Mouse (Mus musculus) liver, embryonic 11.5 days (tissue): ENCODE measurements around the gene Cry2. TPM values are rescaled to one million over a fixed set of nuclear protein-coding genes. Genes with fewer than 3 reads are reported as not detected.
"Not testable (repeated sequence)": the region's sequence is repeated elsewhere in the genome, so short reads cannot be mapped to it uniquely, and the experiment has no call there.

Experiments
- ATAC-seq: fragments of 200-750 bp; cut with Nextera tagmentation; replicated peaks from 2 replicates; pipeline ENCODE4 v1.8.0; 2017; ENCODE audit warnings: moderate number of reproducible peaks, mild to moderate bottlenecking, moderate TSS enrichment, moderate library complexity; ENCODE audit not compliant: low FRiP score
- DNase-seq: peaks from one replicate; pipeline ENCODE4 v3.0.0-alpha.2; 2017; ENCODE audit warnings: low spot score
- H3K27ac ChIP-seq: fragments of 300-500 bp; sonication (generic); 2 replicates; pipeline ENCODE4 v1.5.1; 2014; ENCODE audit warnings: mild to moderate bottlenecking, low read depth, low read length, control low read depth
- H3K27me3 ChIP-seq: fragments of 300-500 bp; sonication (generic); replicated peaks from 2 replicates; pipeline ENCODE4 v1.6.1; 2014; ENCODE audit warnings: low read length, mixed read lengths; ENCODE audit not compliant: control insufficient read depth, insufficient read depth
- H3K36me3 ChIP-seq: fragments of 300-500 bp; sonication (generic); 2 replicates; pipeline ENCODE4 v1.6.1; 2014; ENCODE audit warnings: mild to moderate bottlenecking, low read length, moderate library complexity, mixed read lengths; ENCODE audit not compliant: control insufficient read depth, insufficient read depth
- H3K4me1 ChIP-seq: fragments of 300-500 bp; sonication (generic); replicated peaks from 2 replicates; pipeline ENCODE4 v1.6.1; 2014; ENCODE audit warnings: low read length, mixed read lengths; ENCODE audit not compliant: control insufficient read depth, insufficient read depth
- H3K4me2 ChIP-seq: fragments of 300-500 bp; sonication (generic); 2 replicates; pipeline ENCODE4 v1.6.1; 2014; ENCODE audit warnings: mild to moderate bottlenecking, control low read depth, moderate library complexity
- H3K4me3 ChIP-seq: fragments of 300-500 bp; sonication (generic); 2 replicates; pipeline ENCODE4 v1.5.1; 2014; ENCODE audit warnings: low read depth, low read length, control low read depth
- H3K9ac ChIP-seq: fragments of 300-500 bp; sonication (generic); 2 replicates; pipeline ENCODE4 v1.6.1; 2014; ENCODE audit warnings: low read depth, low read length, control low read depth
- H3K9me3 ChIP-seq: fragments of 300-500 bp; sonication (generic); 2 replicates; pipeline ENCODE4 v1.6.1; 2016; ENCODE audit warnings: low read length, inconsistent platforms, mixed read lengths; ENCODE audit not compliant: control insufficient read depth
- WGBS: fragments of 180-500 bp; shearing (Covaris S2); extraction: QIAGEN DNeasy Blood & Tissue Kit; methylation state at CpG from one replicate; pipeline ENCODE4 v1.1.7; 2014; 5-methylcytosine and 5-hydroxymethylcytosine counted together
- polyA plus RNA-seq: library from polyadenylated mRNA; unstranded; fragments of >200 nt; fragmentation: Nextera tagmentation; extraction: Ambion mirVana; gene quantifications from 2 replicates; pipeline ENCODE4 v1.2.1, GENCODE M21; 2014

Gene Cry2
- polyA plus RNA-seq, 1 experiment from 2014 or later, result 22.5 TPM

DNA sequence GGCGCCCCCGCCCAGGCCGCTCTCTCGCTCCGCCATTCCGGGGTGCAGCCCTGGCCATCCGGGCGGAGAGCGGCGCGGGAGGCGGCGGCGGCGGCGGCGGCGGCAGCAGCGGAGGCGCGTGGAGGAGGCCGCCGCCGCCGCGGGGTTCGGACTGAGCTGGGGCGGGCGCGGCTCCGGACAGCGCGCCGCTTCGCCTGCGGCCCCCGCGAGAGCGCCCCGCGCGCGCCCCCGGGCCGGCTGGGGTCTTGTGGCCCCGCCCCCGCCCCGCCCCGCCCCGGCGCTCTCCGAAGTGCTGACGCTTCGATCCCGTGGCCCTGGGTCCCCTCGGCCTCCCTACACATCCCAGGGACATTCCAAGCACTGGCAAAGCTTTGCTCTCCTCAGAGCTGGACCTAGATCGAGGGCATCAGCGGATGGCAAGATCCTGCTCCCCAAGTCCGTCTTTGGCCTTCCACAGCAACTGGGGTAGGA, 32.7 kb downstream of the Cry2 start, which contains the start of gene Mapk8ip1:
Mapk8ip1 (minus strand) TSS at position 173 of the 471 bp plus-strand sequence.
- 3% methylated on average over 52 of the region's 59 CpGs for WGBS
- DNase-seq (no peak), ATAC-seq (peak; percentile 53)
- Histone ChIP-seq H3K36me3 (peaks cover 6% of the 10 kb centered on the region; the same call in 1 of the 2 replicates), H3K4me2 (peak within 1 kb of the TSS; percentile 78), H3K4me1 (no peaks in the 10 kb centered on the region), H3K9ac (peak within 1 kb of the TSS; percentile 31; the same call in 1 of the 2 replicates), H3K9me3 (no peaks in the 10 kb centered on the region), H3K4me3 (peak within 1 kb of the TSS; percentile 55), H3K27ac (no peak within 1 kb of the TSS), H3K27me3 (peaks cover 17% of the 10 kb centered on the region)

DNA sequence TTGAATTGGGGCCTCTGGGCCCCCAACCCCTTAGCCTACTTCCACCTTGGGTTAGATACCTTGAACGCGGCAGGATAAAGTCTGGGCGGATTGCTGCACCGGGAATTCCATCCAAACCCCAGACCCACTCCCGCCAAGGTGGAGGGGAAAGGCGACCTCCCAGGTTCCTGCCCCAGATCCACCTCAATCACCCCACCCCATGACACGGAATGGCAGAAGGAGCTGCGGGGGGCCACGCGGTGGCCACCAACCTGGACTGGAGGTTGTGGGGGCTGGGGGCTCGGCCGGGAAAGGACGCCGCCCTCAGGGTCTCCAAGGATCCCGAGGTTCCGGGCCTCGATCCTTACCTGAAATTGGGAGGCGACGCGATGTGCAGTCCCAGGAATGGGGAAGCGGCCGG, 33.2 kb downstream of the Cry2 start:
- peak overlapping the region; percentile 31; the same call in 1 of the 2 replicates for H3K9ac ChIP-seq
- no peak overlapping the region for H3K27ac ChIP-seq
- DNase-seq, result no peak

DNA sequence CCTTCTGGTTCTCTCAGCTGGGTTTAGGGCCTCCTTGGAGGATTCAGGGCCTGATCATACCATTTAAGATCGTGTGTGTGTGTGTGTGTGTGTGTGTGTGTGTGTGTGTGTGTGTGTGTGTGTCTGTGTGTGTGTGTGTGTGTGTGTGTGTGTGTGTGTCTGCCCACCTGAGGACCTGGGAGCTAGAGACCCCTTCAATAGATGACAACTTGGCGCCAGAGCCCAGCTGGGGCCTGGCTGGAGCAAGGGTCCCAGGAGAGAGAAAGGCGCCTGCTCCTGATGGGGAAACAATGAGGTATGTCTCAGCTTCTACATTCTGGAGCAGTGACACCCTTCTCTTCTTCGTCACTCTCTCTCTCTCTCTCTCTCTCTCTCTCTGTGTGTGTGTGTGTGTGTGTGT, 34.0 kb downstream of the Cry2 start:
- H3K27ac ChIP-seq, H3K9ac ChIP-seq, H3K4me1 ChIP-seq, H3K36me3 ChIP-seq, DNase-seq, H3K4me3 ChIP-seq, H3K4me2 ChIP-seq, H3K9me3 ChIP-seq, ATAC-seq: not testable (repeated sequence)
- WGBS, result 80% methylated on average over 4 of the region's 4 CpGs
- H3K27me3 ChIP-seq, result peaks cover 24% of the 10 kb centered on the region

More for the DNA sequence above, 33.2 kb downstream of the Cry2 start:
- WGBS, result 5% methylated on average over 22 of the region's 22 CpGs
- Histone ChIP-seq H3K4me3 (peak overlapping the region; percentile 55), H3K27me3 (peaks cover 20% of the 10 kb centered on the region), H3K36me3 (peaks cover 6% of the 10 kb centered on the region; the same call in 1 of the 2 replicates), H3K4me2 (peak overlapping the region; percentile 78), H3K9me3 (no peaks in the 10 kb centered on the region), H3K4me1 (no peaks in the 10 kb centered on the region)
- no peak for ATAC-seq

DNA sequence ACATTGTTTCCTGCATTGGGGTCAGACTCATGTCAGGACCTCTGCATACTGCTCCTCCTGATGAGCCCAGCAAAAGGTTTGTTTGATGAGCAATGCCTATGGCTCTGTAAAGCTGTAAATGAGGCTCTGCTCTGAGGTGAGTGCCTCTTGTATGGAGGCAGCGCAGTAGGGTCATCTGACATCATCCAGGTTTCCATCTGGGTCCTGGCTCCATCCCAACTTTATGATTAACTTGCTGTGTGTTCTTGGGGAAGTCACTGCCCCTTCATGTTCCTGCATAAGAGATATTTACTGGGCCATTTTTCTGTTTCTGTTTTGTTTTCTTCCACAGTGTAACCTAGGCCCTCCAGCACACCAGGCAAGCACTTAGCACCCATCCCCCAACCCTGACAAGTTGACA, 36.4 kb downstream of the Cry2 start:
- H3K27me3 ChIP-seq, result peaks cover 48% of the 10 kb centered on the region
- no peaks in the 10 kb centered on the region for H3K9me3 ChIP-seq
- no peak overlapping the region for H3K27ac ChIP-seq
- no peak for ATAC-seq
- H3K4me1 ChIP-seq, result peaks cover 5% of the 10 kb centered on the region; the same call in 1 of the 2 replicates
- H3K4me3 ChIP-seq, result no peak overlapping the region
- no peak overlapping the region for H3K9ac ChIP-seq
- 90% methylated on average over 1 of the region's 1 CpGs for WGBS
- no peaks in the 10 kb centered on the region for H3K36me3 ChIP-seq
- H3K4me2 ChIP-seq, result no peak overlapping the region
- no peak for DNase-seq

DNA sequence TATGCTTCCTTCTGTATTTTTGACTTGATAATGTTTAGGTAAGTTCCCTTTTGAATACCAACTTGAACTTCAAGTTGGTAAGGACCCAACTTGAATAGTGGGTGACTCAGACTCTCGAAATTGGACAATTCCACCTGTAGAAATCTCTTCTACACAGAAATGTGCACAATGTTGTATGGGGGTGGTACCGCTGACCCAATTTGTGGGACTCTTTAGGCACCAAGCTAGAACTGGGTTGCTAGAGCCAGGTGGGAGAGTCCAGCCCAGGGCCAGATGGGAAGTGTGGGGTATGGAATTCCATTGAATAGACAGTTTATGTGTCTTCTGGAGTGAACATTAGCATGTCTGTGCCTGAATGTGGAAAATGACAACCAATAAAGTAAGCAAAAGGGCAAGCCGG, 38.3 kb downstream of the Cry2 start:
- 77% methylated on average over 3 of the region's 3 CpGs for WGBS
- Histone ChIP-seq H3K9ac (no peak overlapping the region), H3K4me1 (peaks cover 5% of the 10 kb centered on the region), H3K4me3 (no peak overlapping the region), H3K9me3 (no peaks in the 10 kb centered on the region), H3K27me3 (peaks cover 60% of the 10 kb centered on the region), H3K27ac (no peak overlapping the region), H3K4me2 (no peak overlapping the region), H3K36me3 (no peaks in the 10 kb centered on the region)
- DNase-seq, result no peak
- ATAC-seq, result no peak

DNA sequence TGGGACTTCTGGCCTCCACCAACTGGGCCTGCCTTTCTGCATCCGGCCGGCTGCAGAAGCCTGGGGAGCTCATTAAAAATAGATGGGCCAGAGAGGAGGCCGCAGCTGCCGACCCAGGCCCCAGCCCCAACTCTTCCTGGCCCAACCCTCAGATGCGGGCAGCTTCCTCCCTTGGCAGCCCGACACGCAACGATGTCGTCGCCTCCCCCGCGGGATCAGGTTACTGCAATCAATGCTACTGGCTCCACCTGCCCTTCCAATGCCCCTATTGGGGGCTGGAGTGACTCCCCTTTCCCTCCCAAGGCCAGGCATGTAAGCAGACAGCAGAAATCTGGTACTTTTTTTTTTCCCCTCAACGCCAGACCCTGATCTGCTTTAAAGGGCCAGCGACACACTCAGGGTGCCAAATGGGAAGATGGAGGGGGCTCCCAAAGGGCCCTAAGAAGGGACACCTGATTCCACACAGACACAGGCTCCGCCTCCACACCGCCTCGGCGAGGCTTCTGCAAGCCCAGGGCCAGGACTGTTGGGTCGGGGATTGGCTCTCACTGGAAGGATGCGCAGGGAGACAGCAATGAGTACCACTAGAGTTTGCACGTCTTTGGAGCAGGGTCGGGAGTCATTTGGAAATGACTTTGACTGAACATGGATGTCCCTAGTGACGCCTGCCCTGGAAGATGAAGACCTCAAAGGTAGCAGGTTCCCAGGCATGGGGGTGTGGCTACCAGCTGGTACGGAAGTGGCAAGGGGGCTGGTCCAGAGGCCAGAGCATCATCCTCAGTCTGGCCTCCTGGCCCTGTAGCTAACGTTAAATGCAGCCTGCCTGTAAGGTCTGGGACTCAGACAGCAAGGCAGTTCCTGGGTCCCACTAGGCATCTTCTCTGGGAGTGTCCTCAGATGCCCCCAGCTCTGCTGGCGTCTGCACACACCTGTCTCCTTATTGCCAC, 41.3 kb downstream of the Cry2 start:
- peak; percentile 68 for DNase-seq
- peaks cover 22% of the 10 kb centered on the region for H3K4me1 ChIP-seq
- ATAC-seq, result no peak
- WGBS, result 7% methylated on average over 26 of the region's 26 CpGs
- peak overlapping the region; percentile 57 for H3K27ac ChIP-seq
- peaks cover 81% of the 10 kb centered on the region for H3K27me3 ChIP-seq
- peak overlapping the region; percentile 65 for H3K4me2 ChIP-seq
- no peaks in the 10 kb centered on the region for H3K9me3 ChIP-seq
- no peaks in the 10 kb centered on the region for H3K36me3 ChIP-seq
- H3K9ac ChIP-seq, result peak overlapping the region; percentile 6; the same call in 1 of the 2 replicates
- H3K4me3 ChIP-seq, result peak overlapping the region; percentile 41

DNA sequence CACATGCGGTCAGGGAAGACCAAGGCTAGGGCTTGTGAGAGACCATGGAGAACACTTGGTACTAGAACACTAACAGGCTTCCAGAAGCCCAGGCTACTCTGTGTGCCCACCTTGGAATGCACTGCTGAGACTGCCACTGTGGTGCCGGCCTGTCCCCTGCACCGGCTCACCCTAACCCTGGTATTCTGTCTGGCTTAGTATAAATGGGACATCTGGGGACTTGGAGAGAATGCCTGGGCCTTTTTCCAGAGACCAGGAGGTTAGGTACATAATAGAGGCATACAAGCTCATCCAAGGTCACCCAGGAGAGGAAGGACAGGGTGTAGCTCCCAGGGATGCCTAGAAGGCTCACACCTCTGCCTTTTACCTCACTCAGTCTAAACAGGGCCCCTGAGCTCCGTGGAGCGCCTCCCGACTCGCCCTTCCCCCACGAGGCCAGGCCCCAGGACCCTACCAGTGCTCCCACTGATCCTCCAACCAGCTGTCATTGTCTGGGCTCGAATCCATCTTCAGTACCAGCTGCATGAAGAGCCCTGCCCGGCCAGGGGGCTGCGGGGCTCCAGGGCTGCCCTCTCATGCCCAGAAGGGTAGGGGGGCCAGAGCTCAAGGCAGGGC, 42.0 kb downstream of the Cry2 start:
- no peak for ATAC-seq
- 38% methylated on average over 11 of the region's 11 CpGs for WGBS
- Histone ChIP-seq H3K27me3 (peaks cover 87% of the 10 kb centered on the region), H3K4me2 (peak overlapping the region; percentile 65), H3K4me3 (peak overlapping the region; percentile 41), H3K9me3 (no peaks in the 10 kb centered on the region), H3K36me3 (no peaks in the 10 kb centered on the region), H3K27ac (peak overlapping the region; percentile 57), H3K9ac (peak overlapping the region; percentile 6; the same call in 1 of the 2 replicates), H3K4me1 (peaks cover 22% of the 10 kb centered on the region)
- no peak for DNase-seq

DNA sequence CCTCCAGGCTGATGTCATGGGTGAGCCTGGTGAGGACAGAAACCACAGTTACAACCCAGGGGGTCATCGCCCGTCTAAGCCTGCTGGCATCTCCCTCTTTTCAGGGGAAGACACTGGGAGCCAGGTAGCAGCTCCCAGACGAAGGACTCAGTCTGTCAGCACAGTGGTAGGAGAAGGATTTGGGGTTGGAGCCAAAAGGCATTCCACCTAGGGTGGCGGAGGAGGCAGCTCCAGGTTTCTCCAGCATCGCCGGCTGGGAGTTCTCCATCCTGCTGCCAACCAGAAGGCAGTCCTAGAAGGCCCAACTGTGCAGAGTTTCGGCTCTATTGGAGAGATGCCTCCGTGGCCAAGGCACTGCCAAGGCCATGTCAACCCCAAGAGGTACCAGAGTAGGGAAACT, 42.7 kb downstream of the Cry2 start:
- ATAC-seq, result no peak
- Histone ChIP-seq H3K27ac (no peak overlapping the region), H3K9me3 (no peaks in the 10 kb centered on the region), H3K9ac (no peak overlapping the region), H3K27me3 (peaks cover 89% of the 10 kb centered on the region), H3K4me1 (peaks cover 22% of the 10 kb centered on the region), H3K4me3 (no peak overlapping the region), H3K4me2 (no peak overlapping the region; the same call in 1 of the 2 replicates), H3K36me3 (no peaks in the 10 kb centered on the region)
- 81% methylated on average over 8 of the region's 8 CpGs for WGBS
- DNase-seq, result no peak
